Mouse (Mus musculus): ENCODE results near the gene Gprc5c.

The Gprc5c gene

GRCm38 (mm10) chr11:114843818-114844463 lies 7.0 kb upstream of the Gprc5c start:
- no peak for DNase-seq

DNA sequence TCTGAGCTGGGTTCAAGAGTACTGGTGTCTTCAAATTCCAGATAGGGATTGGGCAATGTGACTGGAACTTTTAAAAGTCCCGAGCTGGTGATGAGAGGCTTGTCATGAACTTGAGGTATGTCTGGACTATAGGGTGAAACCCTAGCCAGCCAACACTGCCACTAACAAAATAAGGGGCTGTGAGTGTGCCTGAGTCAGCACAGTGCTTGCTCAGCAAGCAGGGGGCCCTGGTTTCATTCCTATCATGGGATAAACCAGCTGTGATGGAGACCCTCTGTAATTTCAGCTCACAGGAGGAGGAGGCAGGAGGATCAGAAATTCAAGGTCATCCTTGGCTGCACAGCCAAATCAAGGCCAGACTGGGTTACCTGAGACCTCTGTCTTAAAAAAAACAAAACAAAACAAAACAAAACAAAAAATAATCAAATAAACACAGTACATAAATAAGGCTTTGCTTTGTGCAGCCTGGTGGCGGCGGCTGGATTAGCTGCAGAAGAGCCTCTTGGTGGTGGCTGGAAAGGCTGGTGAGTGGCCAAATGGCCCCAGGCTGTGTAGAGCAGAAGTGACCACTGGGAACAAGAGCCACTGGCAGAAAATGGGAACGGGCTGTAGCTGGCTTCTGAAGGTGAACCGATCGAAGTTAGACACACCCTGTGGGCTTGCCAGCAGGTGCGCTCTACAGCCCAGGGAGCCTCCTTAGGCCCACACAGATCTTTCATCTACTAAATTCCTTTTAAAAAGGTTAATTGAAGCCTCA lies 6.3 kb upstream of the Gprc5c start:
- DNase-seq = no peak

DNA sequence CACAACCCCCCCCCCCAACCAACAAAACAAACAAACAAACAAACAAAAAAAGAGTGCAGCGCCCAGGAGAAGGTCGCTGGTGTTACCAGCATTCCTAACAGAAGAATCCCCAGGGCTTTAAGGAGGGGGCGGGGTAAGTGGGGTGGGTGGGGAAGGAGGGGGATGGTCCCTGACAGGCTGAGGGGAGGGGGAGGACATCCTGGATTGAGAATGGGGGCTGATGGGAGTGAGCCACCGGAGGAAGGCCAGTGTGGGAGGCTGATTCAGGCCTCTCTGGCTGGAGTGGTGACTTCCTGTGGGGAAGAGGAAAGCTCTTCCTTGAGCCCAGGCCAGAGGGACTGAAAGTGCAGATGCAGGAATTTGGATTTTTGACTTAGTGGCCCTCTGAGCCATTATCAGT lies 4.6 kb upstream of the Gprc5c start:
- DNase-seq = no peak

DNA sequence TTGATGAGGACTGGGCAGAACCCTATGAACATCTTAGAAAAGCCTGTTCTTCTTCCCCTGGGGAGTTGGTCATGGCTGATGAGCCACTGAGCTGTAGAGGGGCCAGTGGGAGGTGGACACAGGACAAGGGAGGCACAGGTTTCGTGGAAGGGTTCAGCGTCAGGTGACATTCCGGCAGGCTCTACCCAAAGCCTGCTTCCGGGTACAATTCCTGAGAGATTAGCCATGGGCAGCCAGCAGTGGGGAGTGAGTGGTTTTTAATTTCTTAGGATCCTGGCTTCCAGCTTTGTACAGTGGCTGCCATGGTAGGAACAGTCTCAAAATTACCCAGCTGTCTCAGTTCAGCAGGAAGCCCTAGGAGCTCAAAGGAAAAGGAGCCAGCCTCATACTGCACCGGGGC lies 3.9 kb upstream of the Gprc5c start:
- no peak for DNase-seq

DNA sequence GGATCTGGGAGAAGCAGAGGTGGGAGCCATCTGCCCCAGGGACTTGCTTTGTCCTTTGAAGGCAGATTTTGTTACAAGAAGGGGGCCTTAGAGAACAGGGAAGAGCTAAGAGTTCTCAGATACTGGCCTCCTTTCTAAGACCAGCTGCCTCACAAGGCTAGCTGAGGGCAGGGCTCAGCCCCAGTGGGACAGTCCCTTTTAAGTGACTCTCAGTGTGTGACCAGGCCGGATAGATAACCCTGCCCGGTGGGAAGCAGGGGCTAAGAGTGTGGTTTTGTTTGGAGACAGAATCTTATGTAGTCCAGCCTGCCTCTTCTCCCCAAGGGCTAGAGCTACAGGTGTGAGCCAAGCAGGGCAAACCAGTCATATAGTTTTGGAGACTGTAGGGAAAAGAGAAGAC lies 1.4 kb upstream of the Gprc5c start:
- DNase-seq = no peak

- DNase-seq = no peak
These were observed 893 bp upstream of the Gprc5c start for GRCm38 (mm10) chr11:114850066-114850451.

- peak; percentile 95 for DNase-seq
These were observed 286 bp downstream of the Gprc5c start for GRCm38 (mm10) chr11:114851269-114851607.

DNA sequence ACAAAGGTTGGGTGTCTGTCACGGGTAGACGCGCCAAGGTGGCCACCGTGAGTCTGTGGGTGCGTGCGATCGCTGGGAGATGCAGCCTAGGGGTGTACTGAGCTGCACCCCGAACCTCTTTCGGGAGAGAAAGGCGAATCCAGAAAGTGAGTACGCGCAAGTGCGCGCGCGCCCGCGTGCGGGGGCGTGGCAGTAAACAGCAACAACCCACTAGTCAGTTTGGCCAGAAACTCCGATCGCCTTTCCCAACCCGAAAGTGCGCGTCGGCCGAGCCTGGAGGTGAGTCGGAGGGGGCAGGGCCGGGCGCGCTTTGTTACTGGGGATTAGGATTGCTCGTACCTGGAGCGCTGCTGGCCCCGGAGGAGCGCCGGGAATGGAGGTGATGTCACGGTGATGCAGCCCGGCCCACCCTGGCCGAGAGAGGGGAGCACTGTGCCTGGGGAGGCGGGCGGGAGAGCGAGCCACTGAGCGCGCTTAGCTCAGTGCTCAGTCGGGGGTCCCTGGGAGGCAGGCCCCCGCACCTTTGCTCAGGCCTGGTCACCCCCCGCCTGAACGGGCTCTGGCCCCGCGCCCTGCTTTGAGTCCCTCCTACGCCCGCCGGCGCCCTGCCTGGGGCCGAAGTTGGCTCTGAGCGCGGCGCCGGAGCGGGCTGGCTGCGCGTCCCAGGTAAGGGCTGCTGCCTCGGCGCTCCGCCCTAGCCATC lies 807 bp downstream of the Gprc5c start:
- peak; percentile 91 for DNase-seq

DNA sequence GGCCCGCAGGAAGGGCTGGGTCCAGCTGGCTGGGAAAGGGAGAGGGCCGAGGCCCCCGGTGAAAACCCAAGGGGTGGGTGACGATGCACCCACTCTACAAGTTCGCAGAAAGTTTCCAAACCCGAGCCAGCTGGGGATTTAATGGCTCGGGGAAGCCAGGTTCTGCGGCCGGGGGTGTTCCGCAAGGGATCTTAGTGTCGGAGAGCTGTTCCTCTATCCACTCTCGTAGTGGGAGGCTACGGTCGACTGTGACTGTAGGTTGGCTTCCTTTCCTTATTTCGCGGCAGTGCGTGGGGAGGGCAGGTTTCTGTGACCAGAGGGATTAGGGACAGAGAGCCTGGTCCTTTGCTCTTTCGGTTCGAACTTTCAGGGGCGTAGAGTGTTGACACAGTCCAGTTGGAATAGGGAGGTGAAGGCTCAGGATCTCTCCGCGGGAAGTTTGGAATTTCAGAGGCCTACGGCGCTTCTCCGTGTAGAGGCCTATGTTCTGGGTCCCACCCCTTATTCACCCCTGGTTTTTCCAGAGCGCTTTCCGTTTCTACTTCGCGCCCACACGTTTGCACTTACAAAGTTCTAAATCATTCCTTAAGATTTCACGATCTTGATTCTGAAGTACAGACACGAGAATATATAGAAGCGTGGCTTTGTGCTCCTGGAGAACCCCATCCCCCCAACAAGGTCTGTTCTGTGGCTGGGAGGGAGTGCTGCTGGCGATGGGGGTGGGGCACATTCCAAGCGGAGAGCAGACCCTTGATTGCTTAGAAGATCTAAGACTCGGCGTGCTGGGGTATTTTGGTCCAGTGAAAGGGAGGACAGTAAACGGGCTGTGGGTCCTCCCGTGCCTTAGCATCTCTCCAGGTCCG lies 1.6 kb downstream of the Gprc5c start:
- peak; percentile 63 for DNase-seq

- DNase-seq = peak; percentile 23
These were observed 2.4 kb downstream of the Gprc5c start for GRCm38 (mm10) chr11:114853174-114853838.

DNA sequence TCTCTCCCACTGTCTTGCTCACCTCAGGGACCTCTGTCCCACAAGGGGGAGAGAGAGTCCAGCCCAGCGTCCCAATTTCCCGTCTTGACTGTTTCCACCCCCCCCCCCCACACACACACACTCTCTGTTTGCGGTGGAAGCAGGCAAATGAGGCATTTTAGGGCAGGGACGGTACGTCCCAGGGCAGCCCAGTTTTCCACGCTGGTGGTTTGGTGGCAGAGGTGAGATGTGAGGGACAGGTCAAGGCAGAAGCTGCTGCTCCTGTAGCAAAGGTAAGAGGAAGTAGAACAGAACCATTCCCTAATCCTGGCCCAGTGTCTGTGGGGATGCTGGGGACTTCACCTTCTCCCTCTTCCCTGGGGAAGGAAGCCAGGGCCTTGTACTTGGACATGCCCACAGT lies 3.6 kb downstream of the Gprc5c start:
- DNase-seq = peak; percentile 27

DNA sequence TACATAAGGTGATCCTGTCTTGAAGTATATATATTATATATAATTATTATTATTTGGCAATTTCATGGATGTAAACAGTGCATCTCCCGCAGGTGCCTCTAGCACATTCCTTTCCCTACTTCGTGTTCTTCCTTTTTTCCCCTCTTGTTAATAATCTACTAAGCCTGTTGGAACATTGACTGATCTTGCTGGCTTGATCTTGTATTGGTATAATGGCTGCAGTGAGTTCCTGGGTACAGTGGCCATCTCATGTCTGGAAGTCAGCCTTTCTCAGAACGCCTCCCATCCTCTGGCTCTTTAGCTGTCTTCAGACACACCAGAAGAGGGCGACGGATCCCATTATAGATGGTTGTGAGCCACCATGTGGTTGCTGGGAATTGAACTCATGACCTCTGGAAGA lies 5.2 kb downstream of the Gprc5c start:
- DNase-seq = peak; percentile 8

- peak; percentile 11 for DNase-seq
These were observed 7.7 kb downstream of the Gprc5c start for GRCm38 (mm10) chr11:114858641-114859040.

- DNase-seq = no peak
These were observed 10.1 kb downstream of the Gprc5c start for GRCm38 (mm10) chr11:114861057-114861456.

GRCm38 (mm10) chr11:114862687-114863086 lies 11.7 kb downstream of the Gprc5c start:
- DNase-seq = no peak

DNA sequence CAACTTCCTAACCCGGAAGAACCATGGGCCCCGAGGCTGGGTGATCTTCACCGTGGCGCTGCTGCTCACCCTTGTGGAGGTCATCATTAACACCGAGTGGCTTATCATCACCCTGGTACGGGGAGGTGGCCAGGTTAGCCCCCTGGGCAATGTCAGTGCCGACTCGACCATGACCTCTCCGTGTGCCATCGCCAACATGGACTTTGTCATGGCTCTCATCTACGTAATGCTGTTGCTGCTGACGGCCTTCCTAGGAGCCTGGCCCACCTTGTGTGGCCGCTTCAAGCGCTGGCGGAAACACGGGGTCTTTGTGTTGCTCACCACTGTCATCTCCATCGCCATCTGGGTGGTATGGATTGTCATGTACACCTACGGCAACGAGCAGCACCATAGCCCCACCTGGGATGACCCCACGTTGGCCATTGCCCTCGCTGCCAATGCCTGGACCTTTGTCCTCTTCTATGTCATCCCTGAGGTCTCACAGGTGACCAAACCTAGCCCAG lies 13.0 kb downstream of the Gprc5c start:
- DNase-seq = no peak

DNA sequence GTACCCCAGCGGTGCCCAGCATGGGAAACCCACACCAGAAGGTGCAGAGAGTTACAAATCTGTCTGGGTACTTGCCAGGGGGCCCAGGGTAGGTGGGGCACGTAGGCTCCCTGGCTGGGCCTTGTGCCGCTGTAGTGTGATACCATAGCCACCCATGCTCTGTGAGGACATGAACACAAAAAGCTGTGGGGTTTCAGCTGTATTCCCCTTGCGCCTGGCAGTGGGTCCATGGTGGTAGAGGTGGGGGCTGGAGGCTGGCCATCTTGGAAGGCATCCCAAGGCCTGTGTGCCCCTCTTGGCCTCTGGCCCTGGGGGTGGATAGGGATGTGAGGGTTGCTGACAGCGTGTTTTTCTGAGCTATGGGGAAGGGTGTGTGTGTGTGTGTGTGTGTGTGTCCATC lies 15.0 kb downstream of the Gprc5c start:
- peak; percentile 57 for DNase-seq

GRCm38 (mm10) chr11:114866486-114867360 lies 15.8 kb downstream of the Gprc5c start:
- peak; percentile 73 for DNase-seq

DNA sequence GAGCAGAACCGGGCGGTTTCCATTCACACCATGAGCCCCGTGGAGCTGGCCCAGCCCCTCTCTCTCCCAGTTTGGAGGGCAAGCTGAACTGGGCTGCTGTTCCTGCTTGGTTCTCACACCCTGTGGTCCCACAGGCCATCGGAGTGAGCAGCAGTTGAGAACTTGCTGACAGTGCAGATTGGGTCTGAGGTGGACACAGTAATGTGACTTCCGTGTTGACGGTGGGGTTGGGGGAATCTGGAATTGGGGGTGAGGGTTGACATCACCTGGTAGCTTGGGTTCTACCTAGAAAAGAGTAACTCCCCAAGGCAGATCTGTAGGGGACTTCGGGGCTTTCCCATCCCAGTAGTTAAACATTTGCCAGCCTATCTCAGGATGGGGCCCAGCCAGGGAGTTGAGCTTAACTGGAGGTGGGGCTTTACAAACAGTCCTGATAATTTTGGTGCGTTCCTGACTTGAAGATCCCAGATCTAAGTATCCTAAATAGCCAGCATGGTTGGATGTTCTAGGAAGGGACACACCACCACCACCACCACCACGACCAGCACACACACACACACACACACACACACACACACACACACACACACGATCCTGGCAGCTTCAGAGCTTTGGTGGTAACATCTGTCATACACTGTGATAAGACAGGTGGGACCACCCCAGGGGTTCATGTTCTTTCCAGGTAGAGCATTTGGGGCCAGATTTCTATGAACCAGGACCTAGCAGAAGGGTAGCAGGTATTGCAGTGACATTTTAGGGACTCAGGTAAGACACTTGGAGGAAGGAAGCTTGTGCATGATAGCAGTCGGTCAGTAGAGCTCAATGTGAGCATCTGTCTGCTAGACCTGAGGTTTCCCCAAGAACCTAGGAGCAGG lies 16.6 kb downstream of the Gprc5c start:
- DNase-seq = peak; percentile 71

DNA sequence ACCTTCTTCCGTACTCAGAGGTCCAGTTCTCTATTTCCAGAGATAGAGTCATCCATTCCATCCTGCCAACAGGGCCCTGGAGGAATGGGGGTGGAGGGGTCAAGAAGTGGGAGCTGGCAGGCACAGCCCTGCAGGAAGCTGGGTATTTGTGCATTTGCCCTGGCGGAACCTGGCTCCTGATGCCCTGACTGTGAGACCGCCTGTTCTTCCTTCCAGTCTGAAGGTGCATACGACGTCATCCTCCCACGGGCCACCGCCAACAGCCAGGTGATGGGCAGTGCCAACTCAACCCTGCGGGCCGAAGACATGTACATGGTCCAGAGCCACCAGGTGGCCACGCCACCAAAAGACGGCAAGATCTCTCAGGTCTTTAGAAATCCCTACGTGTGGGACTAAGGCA lies 17.3 kb downstream of the Gprc5c start:
- peak; percentile 90 for DNase-seq
